Mouse (Mus musculus) layer of hippocampus, postnatal 10 days (tissue): ENCODE results near the gene Sco1. TPM values are rescaled to one million over a fixed set of nuclear protein-coding genes. Genes with fewer than 3 reads are reported as not detected.
A peak's percentile ranks its signal among the peaks of the same experiment; 100 is the strongest.

Experiments used
- DNase-seq, 2 experiments: peaks; one replicate each; pipeline ENCODE4 v3.0.0; 2021; ENCODE audit warnings: low spot score in 2 of 2
- total RNA-seq, 2 experiments: library from RNA; stranded (reverse); gene quantifications; 2 replicates each; pipeline ENCODE4 v1.2.3; 2021

Gene Sco1
- total RNA-seq, 2 experiments from 2014 or later: 9.4 to 10.9 TPM

DNA sequence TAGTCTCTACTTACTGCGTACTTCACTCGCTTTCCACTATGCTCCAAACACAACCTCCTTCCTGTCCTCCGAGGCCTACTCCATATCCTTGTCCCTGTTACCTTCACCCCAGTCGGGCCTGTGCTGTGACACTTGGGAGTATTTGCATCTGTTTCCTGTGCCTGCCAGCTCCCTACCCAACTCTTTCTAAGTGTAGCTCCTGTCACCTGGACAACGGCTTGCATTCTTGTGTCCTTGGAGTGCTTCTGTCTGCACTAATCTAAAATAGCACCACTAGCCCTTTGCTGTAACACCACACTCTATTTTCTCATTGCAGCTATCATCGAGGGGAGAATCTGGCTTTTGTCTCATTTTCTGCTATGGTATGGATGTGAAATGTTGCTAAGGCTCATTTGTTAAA, 12.0 kb upstream of the Sco1 start:
- DNase-seq: no peak

DNA sequence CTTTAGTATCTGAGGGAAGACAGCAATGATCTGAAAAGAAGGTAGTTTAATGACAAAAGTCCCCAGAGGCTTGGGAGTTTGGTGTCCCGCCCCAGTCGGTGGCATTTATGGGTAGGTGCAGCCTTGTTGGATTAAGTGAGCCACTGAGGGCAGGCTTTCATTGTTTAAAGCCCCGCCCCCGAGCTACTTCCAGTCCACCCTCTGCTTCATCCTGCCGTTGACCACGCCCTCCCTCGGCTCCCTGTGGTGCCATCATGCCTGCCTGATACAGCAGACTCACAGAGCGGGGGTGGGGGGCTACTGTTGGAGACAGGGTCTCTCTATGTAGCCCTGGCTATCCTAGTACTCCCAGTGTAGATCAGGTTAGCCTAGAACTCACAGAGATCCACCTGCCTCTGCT, 9.5 kb upstream of the Sco1 start:
- DNase-seq: no peak

DNA sequence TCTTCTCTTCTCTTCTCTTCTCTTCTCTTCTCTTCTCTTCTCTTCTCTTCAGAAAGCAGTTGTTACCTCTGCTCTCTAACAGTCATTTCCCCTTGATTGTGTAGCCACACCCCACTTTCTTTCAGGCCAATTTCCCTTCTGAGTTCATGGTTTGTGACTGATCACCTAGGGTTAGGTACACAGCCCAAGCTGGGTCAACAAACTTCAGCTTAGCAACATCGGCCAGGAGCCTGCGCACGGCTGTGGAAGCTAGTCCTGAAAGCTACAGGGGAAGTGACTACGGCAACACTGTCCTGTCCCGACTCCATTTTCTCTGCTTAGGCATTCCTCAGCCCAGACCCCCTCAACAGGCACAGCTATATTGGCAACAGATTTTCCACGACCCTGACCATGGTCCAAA, 7.5 kb upstream of the Sco1 start:
- no peak for DNase-seq

- DNase-seq: no peak
Observed at GRCm38 (mm10) chr11:67047199-67047598, 5.3 kb upstream of the Sco1 start.

DNA sequence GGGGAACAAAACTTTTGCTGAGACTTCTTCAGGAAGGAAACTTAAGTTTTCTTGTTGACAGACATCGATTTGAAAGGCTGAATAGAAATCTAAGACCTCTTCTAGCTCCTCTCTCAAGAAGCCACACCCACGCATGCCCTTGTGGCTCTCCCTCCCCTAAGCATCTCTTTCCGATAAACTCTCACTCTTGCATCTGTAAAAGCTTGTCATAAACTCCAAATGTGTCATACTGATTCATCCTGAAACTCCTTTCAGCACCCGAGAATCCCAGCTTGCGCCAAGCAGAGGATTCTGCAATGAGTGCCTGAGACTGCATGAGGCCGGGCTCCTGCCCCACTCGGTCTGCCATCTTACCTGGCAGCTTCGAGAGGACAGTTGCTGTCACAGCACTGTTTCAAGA, 4.0 kb upstream of the Sco1 start:
- no peak for DNase-seq

GRCm38 (mm10) chr11:67049256-67049655, 3.2 kb upstream of the Sco1 start:
- DNase-seq: no peak

GRCm38 (mm10) chr11:67051676-67052320, 672 bp upstream of the Sco1 start:
- no peak for DNase-seq

- DNase-seq: no peak
Observed at GRCm38 (mm10) chr11:67054754-67055365, 2.4 kb downstream of the Sco1 start.

GRCm38 (mm10) chr11:67061311-67061710, 8.8 kb downstream of the Sco1 start:
- no peak for DNase-seq

DNA sequence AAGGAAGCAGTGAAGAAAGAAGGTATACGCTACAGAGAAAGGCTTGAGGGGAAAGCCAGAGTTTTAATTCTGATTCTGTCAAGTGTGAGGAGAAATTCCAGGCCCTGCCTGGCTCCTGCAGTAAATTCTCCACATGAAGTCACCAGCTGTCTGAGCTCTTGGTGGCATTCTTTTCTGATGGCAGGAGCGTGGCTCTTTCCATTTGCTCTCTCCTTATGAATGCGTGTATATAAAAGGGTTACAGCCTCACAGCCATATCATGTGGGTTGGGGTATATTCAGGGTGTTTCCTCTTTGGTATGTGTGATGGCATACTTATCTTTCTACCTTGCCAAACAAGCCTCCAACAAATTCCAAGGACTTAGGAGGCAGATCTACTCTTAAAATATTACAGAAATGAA, 10.3 kb downstream of the Sco1 start:
- no peak for DNase-seq

DNA sequence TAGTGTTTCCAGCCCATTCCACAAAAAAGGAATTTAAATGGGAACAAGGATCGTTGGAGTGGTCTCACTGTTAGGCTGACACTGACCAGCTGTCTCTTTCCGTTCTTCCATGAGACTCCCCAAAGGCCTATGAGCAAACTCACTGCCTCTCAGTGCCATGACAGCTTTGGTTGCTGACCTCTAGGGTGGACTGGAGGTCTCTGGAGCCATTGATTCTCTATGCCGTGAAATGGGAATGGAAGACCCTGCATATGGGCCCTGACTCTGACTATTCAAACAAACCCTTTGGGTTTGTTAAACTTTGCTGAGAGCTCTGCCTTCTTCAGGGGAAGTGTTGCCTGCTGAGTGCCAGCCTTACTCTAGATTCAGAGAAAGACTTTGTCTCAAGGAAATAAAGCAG, 15.3 kb downstream of the Sco1 start:
- DNase-seq: no peak

DNA sequence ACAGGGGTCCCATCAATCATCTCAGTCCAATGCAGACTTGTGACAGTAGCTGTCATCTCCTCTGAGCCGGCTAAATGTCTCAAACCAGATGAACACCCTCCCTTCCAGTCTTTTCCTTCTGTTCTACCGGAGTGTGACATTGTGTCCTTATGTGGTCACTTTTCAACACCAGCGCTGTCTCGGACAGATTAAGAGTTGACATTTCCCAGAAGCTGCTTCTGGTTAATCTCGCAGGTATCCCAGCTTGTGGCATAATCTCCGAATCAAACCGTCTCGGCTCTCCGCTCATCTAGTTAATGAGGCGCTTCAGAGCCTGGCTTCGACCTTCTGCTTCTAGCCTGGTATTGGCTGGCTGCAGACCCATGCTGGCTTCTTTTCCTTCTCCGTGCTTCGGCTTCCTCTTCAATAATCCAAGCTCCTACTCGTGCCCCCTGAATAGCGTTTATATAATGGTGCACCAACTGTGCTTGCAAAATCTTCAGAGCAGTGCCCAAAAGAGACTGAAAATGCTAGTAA, 20.2 kb downstream of the Sco1 start:
- DNase-seq: no peak

- DNase-seq: no peak
Observed at GRCm38 (mm10) chr11:67075036-67075435, 22.6 kb downstream of the Sco1 start.

GRCm38 (mm10) chr11:67076781-67077180, 24.3 kb downstream of the Sco1 start:
- no peak for DNase-seq

- no peak for DNase-seq
Observed at GRCm38 (mm10) chr11:67077435-67077834, 25.0 kb downstream of the Sco1 start.

- DNase-seq: no peak
Observed at GRCm38 (mm10) chr11:67078000-67078399, 25.5 kb downstream of the Sco1 start, which contains the start of gene Myh3. TSS of gene Myh3 (plus strand) at chr11:67078300.

DNA sequence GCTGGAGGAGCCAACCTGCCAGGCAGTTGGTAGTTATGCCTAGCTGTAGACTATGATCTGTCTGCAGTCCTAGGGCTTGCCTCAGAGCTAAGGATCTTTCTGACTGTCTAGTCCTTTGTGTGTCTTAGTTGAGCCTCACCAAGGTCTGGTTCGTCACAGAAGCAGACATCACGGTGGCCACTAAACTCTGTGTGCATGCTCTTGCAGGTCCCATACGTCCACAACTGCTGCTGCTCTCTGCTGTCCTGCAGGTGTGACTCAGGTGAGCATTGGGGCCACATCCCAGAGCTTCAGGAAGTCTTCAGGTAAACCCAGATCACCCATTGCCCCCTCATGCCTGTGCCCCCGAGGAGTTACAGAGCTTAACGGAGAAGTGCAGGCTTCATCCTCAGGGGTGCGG, 26.4 kb downstream of the Sco1 start:
- no peak for DNase-seq

GRCm38 (mm10) chr11:67079740-67080139, 27.3 kb downstream of the Sco1 start:
- no peak for DNase-seq

- peak; percentile 62 to 63 for DNase-seq
Observed at GRCm38 (mm10) chr11:67080168-67080567, 27.7 kb downstream of the Sco1 start.

- no peak for DNase-seq
Observed at GRCm38 (mm10) chr11:67081125-67081649, 28.7 kb downstream of the Sco1 start.

GRCm38 (mm10) chr11:67082188-67082587, 29.7 kb downstream of the Sco1 start:
- DNase-seq: no peak

- DNase-seq: no peak
Observed at GRCm38 (mm10) chr11:67082793-67083192, 30.3 kb downstream of the Sco1 start.

GRCm38 (mm10) chr11:67083239-67083638, 30.8 kb downstream of the Sco1 start:
- no peak for DNase-seq
